Mouse (Mus musculus) forebrain, embryonic 15.5 days (tissue): ENCODE measurements around the gene Podxl2. TPM values are rescaled to one million over a fixed set of nuclear protein-coding genes. Genes with fewer than 3 reads are reported as not detected.

Source experiments
- ATAC-seq: fragments of 200-750 bp; cut with Nextera tagmentation; replicated peaks from 2 replicates; pipeline ENCODE4 v1.8.0; 2017; ENCODE audit warnings: mild to moderate bottlenecking, moderate TSS enrichment, moderate library complexity
- H3K27ac ChIP-seq: fragments of 300-500 bp; sonication (generic); replicated peaks from 2 replicates; pipeline ENCODE4 v1.5.1; 2015; ENCODE audit warnings: mild to moderate bottlenecking, inconsistent platforms
- H3K27me3 ChIP-seq: fragments of 300-500 bp; sonication (generic); 2 replicates; pipeline ENCODE4 v1.6.1; 2015; ENCODE audit warnings: inconsistent platforms
- H3K36me3 ChIP-seq: fragments of 300-500 bp; sonication (generic); 2 replicates; pipeline ENCODE4 v1.6.1; 2015; ENCODE audit warnings: mild to moderate bottlenecking, inconsistent platforms
- H3K4me1 ChIP-seq: fragments of 300-500 bp; sonication (generic); 2 replicates; pipeline ENCODE4 v1.6.1; 2015; ENCODE audit warnings: inconsistent platforms
- H3K4me2 ChIP-seq: fragments of 300-500 bp; sonication (generic); replicated peaks from 2 replicates; pipeline ENCODE4 v1.6.1; 2015; ENCODE audit warnings: mild to moderate bottlenecking, inconsistent platforms
- H3K4me3 ChIP-seq: fragments of 300-500 bp; sonication (generic); 2 replicates; pipeline ENCODE4 v1.5.1; 2015; ENCODE audit warnings: mild to moderate bottlenecking, inconsistent platforms
- H3K9ac ChIP-seq: fragments of 300-500 bp; sonication (generic); replicated peaks from 2 replicates; pipeline ENCODE4 v1.6.1; 2015; ENCODE audit warnings: mild to moderate bottlenecking, inconsistent platforms
- H3K9me3 ChIP-seq: fragments of 300-500 bp; sonication (generic); 2 replicates; pipeline ENCODE4 v1.6.1; 2016; ENCODE audit warnings: inconsistent platforms
- WGBS: fragments of 180-500 bp; shearing (Covaris S2); methylation state at CpG from one replicate; pipeline ENCODE4 v1.1.7; 2015; ENCODE audit warnings: mixed read lengths; 5-methylcytosine and 5-hydroxymethylcytosine counted together
- polyA plus RNA-seq: library from polyadenylated mRNA; unstranded; fragments of >200 nt; fragmentation: Nextera tagmentation; extraction: Ambion mirVana; gene quantifications from 2 replicates; pipeline ENCODE4 v1.2.1, GENCODE M21; 2015

Podxl2 gene
- polyA plus RNA-seq, 1 experiment from 2014 or later: 590 TPM

DNA sequence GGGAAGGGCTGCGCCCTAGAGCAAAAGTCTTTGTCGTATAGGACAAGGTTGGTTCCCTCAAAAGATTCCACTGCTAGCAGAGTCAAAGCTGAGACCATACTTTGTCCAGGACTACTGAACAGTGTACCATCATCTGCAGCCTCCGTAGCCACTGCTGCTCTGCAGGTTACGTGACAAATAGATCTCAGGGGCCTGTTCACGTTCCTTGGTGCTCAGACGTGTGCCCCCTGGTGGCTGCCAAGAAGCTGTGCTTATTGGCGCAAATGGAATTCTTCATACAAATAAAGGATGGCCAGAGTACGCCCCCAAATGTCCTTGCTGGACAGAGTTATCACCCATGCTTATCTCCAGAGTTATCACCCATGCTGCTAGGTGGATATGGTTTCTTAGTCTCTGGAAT is 43.4 kb downstream of the Podxl2 start:
- Histone ChIP-seq H3K4me2 (no peak overlapping the region), H3K27me3 (no peaks in the 10 kb centered on the region), H3K4me1 (peaks cover 11% of the 10 kb centered on the region), H3K9ac (no peak overlapping the region), H3K4me3 (no peak overlapping the region), H3K9me3 (no peaks in the 10 kb centered on the region), H3K36me3 (peaks cover 1% of the 10 kb centered on the region; the same call in 1 of the 2 replicates), H3K27ac (no peak overlapping the region)
- peak; percentile 53 for ATAC-seq
- 25% methylated on average over 8 of the region's 8 CpGs for WGBS

DNA sequence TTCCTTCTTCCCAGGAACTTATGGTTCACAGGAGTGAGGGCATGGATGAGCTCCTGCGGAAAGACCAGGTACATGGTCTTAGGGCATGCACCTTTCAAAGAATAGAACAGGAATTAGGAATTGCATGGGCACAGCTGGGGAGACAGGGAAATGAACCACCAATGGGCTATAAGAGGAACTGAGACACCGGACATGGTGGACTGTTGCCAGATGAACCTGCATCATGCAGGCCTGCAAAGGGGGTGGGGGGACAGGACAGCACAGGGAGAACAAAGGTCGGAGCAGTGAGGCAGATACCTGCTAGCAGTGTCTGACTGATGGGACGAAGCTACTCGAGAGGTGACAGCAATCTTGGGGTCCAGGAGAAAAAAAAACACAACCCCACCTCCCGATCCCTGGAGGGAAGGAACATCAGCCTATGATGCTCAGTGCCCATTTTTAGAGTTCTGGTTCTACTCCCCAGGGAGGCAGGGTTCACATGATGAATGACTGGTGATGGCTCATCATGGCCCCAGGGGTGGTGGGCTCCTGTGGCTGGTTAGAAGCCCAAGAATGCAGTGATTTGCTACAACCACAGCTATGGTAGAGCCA is 44.6 kb downstream of the Podxl2 start:
- no peak overlapping the region for H3K27ac ChIP-seq
- no peaks in the 10 kb centered on the region for H3K27me3 ChIP-seq
- peaks cover 14% of the 10 kb centered on the region for H3K4me1 ChIP-seq
- no peak overlapping the region for H3K4me3 ChIP-seq
- no peaks in the 10 kb centered on the region for H3K36me3 ChIP-seq
- ATAC-seq: no peak
- H3K9me3 ChIP-seq: no peaks in the 10 kb centered on the region
- no peak overlapping the region for H3K4me2 ChIP-seq
- H3K9ac ChIP-seq: no peak overlapping the region
- 93% methylated on average over 6 of the region's 6 CpGs for WGBS

DNA sequence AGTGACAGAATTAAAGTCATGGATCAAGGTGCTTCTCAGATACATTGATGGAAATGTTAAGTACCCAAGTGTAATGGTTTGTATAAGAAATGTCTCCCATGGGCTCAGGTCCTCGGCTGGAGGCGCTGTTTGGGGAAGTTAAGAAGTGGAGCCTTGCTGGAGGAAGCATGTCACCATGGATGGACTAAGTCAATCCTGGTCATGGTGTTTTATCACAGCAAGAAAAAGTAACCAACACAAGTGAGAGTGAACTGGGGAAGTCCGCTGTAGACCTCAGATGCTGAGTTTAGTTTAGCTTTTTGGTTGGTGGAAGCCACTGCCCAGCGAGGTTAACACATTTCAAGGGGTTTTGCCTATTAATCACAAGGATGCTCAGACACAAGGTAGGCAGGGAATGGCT is 45.3 kb downstream of the Podxl2 start:
- Histone ChIP-seq H3K4me2 (no peak overlapping the region), H3K36me3 (no peaks in the 10 kb centered on the region), H3K4me1 (peaks cover 14% of the 10 kb centered on the region), H3K27ac (no peak overlapping the region), H3K9ac (no peak overlapping the region), H3K27me3 (no peaks in the 10 kb centered on the region), H3K9me3 (no peaks in the 10 kb centered on the region), H3K4me3 (no peak overlapping the region)
- ATAC-seq: no peak
- 94% methylated on average over 4 of the region's 4 CpGs for WGBS

DNA sequence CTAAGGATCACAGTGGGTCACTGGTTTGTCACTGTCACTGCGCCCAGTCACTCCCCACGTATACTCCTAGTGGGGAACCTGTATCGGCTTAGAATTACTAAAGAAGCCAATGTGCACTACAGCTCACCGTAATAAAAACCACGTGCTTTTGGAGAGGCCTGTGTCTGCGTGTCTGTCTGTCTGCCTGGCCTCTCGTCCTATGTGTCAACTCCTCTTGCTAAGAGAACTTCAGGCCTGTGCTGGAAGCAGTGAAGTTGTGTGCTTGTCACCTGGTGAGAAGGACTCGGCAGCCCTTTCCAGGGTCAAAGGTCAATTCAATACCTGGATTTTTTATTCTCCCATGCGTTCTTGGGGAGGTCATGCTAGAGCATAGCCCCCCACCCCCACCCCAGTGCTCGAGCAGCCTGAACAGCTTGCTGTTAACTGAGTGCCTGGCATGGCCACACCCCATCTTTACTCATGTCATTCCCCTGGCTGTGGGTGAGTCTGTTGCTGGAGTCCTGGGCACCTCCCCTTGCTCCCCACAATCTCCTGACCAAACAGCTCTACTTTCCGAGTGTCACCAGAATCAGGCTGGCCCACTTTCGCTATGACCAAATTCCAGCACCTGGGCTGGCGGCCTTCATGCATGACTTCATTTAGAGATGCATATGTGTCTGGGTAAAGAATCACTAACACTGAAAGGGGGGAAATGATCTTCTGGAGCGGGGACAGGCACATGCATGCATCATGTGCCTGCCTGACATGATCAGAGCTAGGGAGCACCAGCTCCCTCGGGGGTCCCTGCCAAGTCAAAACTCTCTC is 46.4 kb downstream of the Podxl2 start:
- Histone ChIP-seq H3K4me1 (peaks cover 14% of the 10 kb centered on the region), H3K9ac (no peak overlapping the region), H3K27me3 (no peaks in the 10 kb centered on the region), H3K4me3 (no peak overlapping the region), H3K4me2 (no peak overlapping the region), H3K27ac (no peak overlapping the region), H3K36me3 (no peaks in the 10 kb centered on the region), H3K9me3 (no peaks in the 10 kb centered on the region)
- 79% methylated on average over 15 of the region's 15 CpGs for WGBS
- ATAC-seq: no peak

DNA sequence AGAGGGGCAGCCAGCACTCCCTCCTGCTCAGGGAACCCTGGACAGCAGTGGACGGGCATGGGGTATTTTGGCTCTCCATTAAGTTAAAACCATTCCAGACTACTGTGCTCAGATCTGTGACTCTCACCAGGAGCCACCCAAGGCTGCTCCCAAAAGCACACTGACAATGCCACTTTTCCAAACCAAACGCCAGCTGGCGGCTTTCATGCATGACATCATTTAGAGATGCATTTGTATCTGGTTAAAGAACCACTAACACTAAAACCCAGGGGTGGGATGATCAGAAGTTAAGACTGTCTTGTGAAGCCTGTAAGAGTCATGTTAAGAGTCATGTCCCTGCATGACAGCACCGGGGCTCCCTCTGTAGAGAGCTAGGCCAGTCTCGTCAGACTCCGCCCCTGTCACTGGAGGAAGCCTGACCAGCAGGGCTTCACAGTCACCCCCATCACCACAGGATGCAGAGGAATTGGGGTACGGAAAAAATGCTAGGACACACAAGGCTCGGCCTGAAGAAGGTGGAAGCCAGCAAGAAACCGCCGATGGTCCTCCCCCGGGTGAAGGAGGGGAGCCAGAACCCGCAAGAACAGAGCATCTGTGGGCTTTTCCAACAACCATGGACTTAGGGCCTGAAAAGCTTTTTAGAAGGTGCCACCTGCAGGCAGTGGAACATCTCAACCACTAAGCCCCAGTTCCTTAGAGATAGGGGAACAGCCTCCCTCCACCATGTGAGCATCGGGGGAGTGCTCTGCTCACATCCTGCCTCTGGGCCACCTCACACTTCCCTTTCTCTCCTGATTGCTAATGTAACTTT is 47.2 kb downstream of the Podxl2 start:
- H3K36me3 ChIP-seq: no peaks in the 10 kb centered on the region
- no peak overlapping the region for H3K4me3 ChIP-seq
- ATAC-seq: no peak
- no peak overlapping the region for H3K9ac ChIP-seq
- H3K4me1 ChIP-seq: peaks cover 14% of the 10 kb centered on the region
- H3K27ac ChIP-seq: no peak overlapping the region
- 56% methylated on average over 13 of the region's 13 CpGs for WGBS
- no peaks in the 10 kb centered on the region for H3K9me3 ChIP-seq
- H3K27me3 ChIP-seq: no peaks in the 10 kb centered on the region
- H3K4me2 ChIP-seq: no peak overlapping the region

DNA sequence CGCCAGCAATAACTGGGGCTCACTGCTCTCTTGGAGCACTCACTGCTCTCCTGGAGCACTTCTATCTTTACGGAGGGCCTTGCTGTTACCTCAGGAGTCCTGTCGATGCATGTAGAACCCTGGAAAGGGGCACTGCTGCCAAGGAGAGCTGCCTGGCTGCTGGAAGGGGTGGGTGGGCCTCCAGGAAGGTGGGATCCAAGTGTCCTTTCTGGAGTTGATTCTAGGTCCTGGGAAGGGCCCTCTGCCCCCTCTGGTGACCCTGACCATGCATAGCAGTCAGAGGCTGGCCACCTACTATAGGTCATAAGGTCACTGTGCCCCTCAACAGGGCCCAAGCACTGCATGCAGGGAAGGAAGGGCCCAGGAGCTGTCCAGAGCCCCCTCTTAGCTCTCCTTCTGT is 47.9 kb downstream of the Podxl2 start:
- no peaks in the 10 kb centered on the region for H3K36me3 ChIP-seq
- H3K27ac ChIP-seq: no peak overlapping the region
- H3K4me2 ChIP-seq: no peak overlapping the region
- no peaks in the 10 kb centered on the region for H3K9me3 ChIP-seq
- WGBS: 63% methylated on average over 3 of the region's 3 CpGs
- H3K9ac ChIP-seq: no peak overlapping the region
- H3K4me1 ChIP-seq: peaks cover 14% of the 10 kb centered on the region
- H3K4me3 ChIP-seq: no peak overlapping the region
- no peaks in the 10 kb centered on the region for H3K27me3 ChIP-seq
- 0 out of 2 replicates have a peak, but pooled peaks have one; percentile 3 for ATAC-seq

DNA sequence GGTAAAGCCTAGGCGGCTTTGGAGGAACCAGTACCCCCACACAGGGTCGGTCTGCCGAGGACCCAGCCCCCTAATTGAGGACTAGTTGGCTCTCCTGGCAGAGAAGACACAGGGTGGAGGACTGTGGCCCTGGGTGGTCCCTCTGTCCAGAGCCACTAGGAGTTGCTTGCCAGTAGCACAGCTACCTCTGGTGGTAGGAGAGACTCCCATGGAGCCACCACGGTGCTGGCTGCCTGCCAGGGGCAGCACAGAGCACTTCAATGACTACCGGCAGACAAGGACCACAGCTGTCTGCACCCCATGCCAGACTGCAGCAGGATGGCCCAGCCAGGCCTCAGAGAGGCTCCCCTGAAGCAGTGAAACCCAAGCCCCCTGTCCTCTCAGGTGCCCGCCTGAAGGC is 48.3 kb downstream of the Podxl2 start:
- Histone ChIP-seq H3K4me3 (no peak overlapping the region), H3K4me1 (peaks cover 14% of the 10 kb centered on the region), H3K27ac (no peak overlapping the region), H3K27me3 (no peaks in the 10 kb centered on the region), H3K9me3 (no peaks in the 10 kb centered on the region), H3K9ac (no peak overlapping the region), H3K36me3 (no peaks in the 10 kb centered on the region), H3K4me2 (no peak overlapping the region)
- ATAC-seq: peak; percentile 43; the same call in 1 of the 2 replicates
- 28% methylated on average over 6 of the region's 6 CpGs for WGBS

DNA sequence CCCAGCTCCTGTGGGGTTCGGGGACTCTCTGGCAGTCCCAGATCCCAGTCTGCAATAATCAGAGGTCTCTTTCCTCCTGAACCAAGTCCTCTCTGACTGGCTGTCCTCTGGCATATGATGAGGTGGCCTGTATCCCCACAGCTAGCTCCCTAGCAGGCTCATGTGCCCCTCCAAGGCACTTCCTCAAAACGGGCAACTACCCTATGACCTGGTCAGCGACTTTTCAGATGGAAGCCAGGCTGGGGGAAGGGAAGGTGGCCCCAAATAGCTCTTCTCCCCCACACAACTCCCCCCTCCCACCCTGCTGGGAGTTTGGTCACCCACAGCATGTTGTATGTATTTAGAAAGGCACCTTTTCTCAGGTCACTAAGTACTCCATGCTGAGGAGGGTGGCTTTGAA is 48.8 kb downstream of the Podxl2 start:
- WGBS: 68% methylated on average over 3 of the region's 3 CpGs
- Histone ChIP-seq H3K9ac (no peak overlapping the region), H3K36me3 (no peaks in the 10 kb centered on the region), H3K4me2 (no peak overlapping the region), H3K27ac (no peak overlapping the region), H3K27me3 (no peaks in the 10 kb centered on the region), H3K9me3 (no peaks in the 10 kb centered on the region), H3K4me1 (peaks cover 14% of the 10 kb centered on the region), H3K4me3 (no peak overlapping the region)
- ATAC-seq: no peak

DNA sequence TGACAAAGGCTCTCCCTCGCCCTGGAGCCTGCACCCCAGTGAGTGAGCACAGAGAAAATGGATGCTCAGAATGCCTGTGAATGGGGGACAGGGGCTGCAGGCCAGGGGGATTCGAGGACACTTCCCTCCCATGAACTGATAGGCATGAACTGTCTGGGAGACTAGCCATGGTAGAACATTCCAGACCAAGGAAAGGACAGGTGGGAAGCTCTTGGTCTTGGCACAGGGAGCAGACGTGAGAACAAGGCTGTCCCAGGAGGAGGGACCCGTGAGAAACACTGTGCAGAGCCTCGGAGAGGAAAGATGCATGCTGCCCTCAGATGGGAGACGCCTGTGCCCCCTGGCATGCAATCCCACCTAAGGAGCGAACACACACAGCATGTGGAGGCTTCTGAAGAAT is 50.7 kb downstream of the Podxl2 start:
- no peaks in the 10 kb centered on the region for H3K36me3 ChIP-seq
- no peak overlapping the region for H3K27ac ChIP-seq
- 51% methylated on average over 7 of the region's 7 CpGs for WGBS
- peaks cover 14% of the 10 kb centered on the region for H3K4me1 ChIP-seq
- no peak overlapping the region for H3K9ac ChIP-seq
- no peaks in the 10 kb centered on the region for H3K9me3 ChIP-seq
- no peak overlapping the region for H3K4me3 ChIP-seq
- H3K4me2 ChIP-seq: no peak overlapping the region
- H3K27me3 ChIP-seq: no peaks in the 10 kb centered on the region
- no peak for ATAC-seq

DNA sequence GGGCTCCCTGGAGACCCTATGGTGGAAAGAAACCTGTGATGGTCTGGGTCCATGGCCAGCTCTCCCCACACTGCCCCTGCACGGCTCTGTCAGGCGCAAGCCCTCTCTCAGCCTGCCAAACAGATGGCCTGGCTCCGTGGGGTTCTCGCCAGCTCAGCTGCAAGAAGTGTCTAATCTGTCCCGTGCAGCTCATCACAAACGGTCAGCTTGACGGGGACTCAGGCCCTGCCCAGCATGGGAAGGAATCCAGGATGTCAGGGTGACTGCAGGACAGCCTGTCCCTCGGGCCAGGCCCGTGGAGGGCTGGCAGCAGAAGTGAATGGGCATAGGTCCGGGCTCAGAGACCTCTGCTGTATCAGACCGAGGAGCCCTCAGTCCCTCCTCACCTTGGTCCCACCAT is 52.9 kb downstream of the Podxl2 start:
- H3K4me3 ChIP-seq: no peak overlapping the region
- no peaks in the 10 kb centered on the region for H3K36me3 ChIP-seq
- no peak overlapping the region for H3K27ac ChIP-seq
- no peak overlapping the region for H3K4me2 ChIP-seq
- H3K9me3 ChIP-seq: no peaks in the 10 kb centered on the region
- H3K9ac ChIP-seq: no peak overlapping the region
- WGBS: 73% methylated on average over 11 of the region's 11 CpGs
- no peaks in the 10 kb centered on the region for H3K27me3 ChIP-seq
- no peak for ATAC-seq
- peaks cover 8% of the 10 kb centered on the region for H3K4me1 ChIP-seq

DNA sequence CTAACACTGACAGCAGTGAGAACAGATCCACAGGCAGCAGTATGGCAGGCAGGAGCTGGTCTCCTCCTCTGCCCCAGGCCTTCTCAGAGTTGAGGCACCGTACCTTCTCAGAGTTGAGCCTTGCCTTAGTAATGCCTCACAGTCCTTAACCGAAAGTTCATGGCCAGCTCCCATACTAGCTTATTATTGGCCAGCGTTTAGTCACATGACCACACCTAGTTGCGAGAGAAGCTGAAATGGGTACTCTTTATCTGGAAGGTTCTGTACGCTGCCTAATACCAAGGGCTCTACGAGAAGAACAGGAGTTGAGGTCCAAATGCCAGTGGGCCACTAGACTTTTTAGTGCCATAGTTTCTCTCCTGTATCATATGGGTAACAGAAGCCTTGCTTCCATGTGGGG is 53.5 kb downstream of the Podxl2 start:
- peaks cover 1% of the 10 kb centered on the region; the same call in 1 of the 2 replicates for H3K4me1 ChIP-seq
- no peak overlapping the region for H3K4me2 ChIP-seq
- H3K9ac ChIP-seq: no peak overlapping the region
- no peak for ATAC-seq
- H3K36me3 ChIP-seq: no peaks in the 10 kb centered on the region
- no peaks in the 10 kb centered on the region for H3K9me3 ChIP-seq
- no peaks in the 10 kb centered on the region for H3K27me3 ChIP-seq
- no peak overlapping the region for H3K27ac ChIP-seq
- H3K4me3 ChIP-seq: no peak overlapping the region
- WGBS: 95% methylated on average over 6 of the region's 6 CpGs

DNA sequence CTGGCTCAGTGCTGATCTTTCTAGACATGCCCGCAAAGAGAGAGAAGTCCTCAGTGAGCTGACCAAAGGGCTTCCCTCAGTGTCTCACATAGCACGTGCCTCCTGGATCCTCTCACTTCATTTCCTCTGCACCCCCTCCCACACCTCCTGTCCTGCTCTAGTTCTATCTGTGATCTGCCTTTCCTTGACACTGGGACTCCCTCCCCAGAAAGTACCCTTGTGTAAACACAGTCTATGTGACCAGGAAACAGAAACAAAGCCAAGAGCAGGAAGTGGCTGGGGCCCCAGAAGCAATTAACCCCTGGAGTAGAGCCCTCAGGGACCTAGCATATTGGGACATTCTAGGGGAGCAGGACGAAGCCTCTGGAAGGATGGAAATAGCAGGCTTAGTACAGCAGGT is 54.0 kb downstream of the Podxl2 start:
- no peak overlapping the region for H3K9ac ChIP-seq
- no peaks in the 10 kb centered on the region for H3K36me3 ChIP-seq
- no peak overlapping the region for H3K4me2 ChIP-seq
- no peak overlapping the region for H3K27ac ChIP-seq
- no peaks in the 10 kb centered on the region for H3K9me3 ChIP-seq
- no peak for ATAC-seq
- H3K27me3 ChIP-seq: no peaks in the 10 kb centered on the region
- no peaks in the 10 kb centered on the region for H3K4me1 ChIP-seq
- H3K4me3 ChIP-seq: no peak overlapping the region
- WGBS: 73% methylated on average over 3 of the region's 3 CpGs
